Mouse (Mus musculus) frontal cortex, postnatal 14 days (tissue): Measurements from ENCODE around the gene Zfp217.

ENCODE experiments used
- DNase-seq, 2 experiments: peaks; one replicate each; pipeline ENCODE4 v3.0.0; 2022; ENCODE audit warnings: low spot score in 2 of 2

Zfp217 gene

DNA sequence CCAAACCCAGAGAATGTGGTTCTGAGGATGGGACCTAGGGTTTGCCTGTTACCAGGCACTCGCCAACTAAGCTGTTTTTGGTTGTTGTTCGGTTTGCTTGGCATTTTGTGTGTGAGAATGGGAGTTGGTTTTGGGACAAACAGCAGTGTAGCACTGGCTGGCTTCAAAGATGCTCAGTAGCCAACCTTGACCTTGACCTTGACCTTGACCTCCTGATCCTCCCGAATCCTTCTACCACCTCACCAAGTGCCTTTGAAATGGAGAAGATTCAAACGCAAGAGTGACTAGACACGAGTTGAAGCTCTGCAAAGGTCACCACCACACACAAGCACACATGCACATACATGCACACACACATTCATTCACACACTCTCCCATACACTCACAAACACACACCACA lies 44.6 kb downstream of the Zfp217 start:
- DNase-seq = no peak

DNA sequence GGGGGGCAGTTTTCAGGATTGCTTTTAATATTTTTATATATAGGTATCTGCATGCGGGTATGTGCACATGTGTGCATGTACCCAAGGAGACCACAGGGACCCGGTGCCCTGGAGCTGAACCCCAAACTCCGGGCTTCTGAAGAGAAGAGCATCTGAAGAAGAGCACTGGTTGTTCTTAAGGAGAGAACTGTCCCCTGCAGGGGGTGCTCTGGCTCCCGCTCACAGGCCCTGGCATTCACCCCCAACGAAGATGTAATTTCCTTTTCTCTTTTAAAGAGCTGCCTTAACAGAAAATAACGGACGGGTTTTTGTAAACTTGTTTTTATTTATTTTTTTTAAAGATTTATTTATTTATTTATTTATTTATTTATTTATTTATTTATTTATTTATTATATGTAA lies 46.0 kb downstream of the Zfp217 start:
- no peak for DNase-seq

GRCm38 (mm10) chr2:170101132-170101531 lies 46.8 kb downstream of the Zfp217 start:
- peak; percentile 72 to 95 for DNase-seq

GRCm38 (mm10) chr2:170094871-170095270 lies 53.0 kb downstream of the Zfp217 start:
- no peak for DNase-seq

- no peak for DNase-seq
Measured at GRCm38 (mm10) chr2:170094220-170094619, 53.7 kb downstream of the Zfp217 start.

DNA sequence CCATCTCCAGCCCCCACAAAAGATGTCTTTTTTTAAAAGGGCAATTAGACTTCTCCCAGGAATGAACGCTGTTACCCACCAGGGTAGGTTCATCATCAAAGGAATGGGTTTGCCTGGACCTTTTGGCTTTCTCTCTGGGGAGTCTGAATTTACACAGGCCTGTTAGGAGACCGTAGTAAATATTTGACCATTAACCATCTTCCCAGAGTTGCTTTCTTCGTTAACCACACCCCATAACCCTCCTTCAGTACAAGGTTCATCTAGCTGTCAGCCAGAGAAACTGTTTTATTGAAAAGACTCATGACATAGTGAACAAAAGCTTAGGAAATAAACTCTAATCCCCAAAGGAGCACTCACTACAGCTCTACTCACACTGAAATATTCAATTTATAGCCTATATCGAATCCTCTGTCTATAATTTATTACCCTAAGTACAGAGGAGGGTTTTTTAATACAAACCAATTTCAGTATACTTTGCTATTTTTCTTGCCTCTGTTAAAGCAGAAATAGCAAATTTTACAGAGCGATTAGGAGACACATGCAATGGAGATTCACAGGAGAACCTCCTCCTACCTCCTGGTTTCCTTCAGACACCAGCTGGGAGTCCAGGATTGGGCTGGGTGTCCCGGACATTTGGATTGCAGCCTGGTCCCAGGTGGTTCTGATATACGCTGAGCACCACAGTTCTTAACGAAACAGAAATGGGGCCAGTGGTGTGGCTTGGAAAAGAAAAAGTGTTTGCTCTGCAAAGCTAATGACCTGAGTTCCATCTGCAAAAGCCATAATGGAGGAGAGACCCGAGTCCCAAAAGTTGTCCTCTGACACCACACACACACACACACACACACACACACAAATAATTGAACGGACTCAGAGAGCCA lies 56.1 kb downstream of the Zfp217 start:
- no peak for DNase-seq

GRCm38 (mm10) chr2:170078442-170079017 lies 69.4 kb downstream of the Zfp217 start:
- no peak for DNase-seq

- DNase-seq = no peak
Measured at GRCm38 (mm10) chr2:170078041-170078440, 69.9 kb downstream of the Zfp217 start.

DNA sequence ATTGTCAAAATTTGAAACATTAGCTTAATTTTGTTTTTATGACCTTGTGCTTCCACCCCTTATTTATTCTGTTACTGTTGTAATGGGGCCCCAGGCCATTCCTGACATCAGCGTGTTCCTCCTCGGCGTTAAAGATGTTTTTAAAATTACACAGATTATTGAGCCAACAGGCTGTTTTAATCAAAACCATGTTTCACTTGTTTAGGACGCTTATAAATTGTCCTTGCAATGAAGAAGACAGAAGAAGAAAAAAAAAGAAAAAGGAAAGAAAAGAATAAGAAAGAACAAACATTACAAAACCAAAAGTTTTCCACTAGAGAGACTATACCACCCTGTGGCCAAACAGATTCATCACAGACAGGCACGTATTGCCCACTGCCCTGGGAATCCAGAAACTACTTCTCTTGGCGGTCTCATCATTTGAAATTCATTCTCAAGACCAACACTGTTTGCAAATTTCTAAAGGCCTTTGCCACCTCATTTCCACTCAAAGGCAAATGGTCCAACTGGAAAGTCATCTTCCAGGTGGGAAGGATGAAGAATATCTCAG lies 70.9 kb downstream of the Zfp217 start:
- DNase-seq = no peak

DNA sequence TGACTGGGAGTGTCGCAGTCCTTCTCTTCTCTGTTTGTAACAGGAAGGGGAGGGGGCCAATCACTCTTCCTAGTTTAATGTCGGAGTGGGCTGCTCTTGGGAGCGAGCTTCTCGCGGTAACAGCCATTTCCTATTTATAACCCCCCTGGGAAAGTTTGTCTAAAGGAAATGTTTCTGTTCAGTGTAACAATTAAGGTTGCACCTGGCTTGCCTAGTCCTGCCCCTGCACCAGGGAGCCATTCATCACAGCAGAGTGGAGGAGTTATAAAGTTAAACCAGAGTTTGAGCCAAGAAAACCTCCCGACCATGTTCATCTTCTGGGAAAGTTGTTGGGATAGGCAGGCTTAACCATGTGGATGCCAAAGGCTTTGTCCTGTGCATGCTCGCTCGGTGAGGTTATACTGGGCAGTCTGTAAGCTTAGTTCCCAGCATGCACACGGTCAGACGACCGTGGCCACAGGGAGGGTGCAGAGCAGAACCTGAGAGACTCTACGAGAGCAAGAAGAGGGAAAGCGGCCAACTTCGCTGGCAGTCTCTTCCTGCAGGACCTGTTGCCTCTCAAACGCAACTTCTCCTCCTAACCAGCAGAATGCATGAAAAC lies 77.2 kb downstream of the Zfp217 start:
- no peak for DNase-seq

GRCm38 (mm10) chr2:170069976-170070375 lies 77.9 kb downstream of the Zfp217 start:
- DNase-seq = no peak

- no peak for DNase-seq
Measured at GRCm38 (mm10) chr2:170062378-170062777, 85.5 kb downstream of the Zfp217 start.

GRCm38 (mm10) chr2:170060066-170060465 lies 87.8 kb downstream of the Zfp217 start:
- DNase-seq = no peak

GRCm38 (mm10) chr2:170058774-170059173 lies 89.1 kb downstream of the Zfp217 start:
- DNase-seq = no peak
